Mouse (Mus musculus): Measurements from ENCODE around the gene Rere.

DNA sequence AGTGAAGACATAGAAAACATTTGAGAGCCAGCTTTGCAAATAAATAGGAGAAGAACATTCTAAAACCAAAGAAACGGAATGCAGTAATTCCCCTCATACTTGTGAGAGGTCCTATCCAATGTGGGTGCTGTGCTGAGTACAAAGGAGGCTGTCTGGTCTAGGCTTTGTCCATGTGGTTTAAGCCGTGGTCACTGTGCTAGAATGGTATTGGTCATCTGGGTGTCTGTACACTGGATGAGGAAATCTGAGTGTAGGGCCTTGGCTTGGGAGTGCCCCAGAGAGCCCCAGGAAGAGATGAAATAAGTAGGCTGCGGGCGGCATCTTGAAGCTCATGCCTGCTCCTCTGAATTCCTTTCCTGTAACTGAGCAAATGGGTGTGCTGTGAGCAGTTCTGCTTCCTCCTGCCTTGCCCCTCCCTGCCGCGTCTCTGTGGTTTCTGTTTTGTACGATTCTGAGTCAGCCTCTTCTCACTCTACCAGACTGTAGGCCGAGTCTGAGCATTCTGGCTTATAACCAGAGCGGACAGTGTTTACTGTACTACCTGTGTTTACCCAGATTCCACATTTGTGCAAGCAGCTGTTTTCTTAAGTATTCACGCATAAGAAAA is 263.3 kb downstream of the Rere start:
- TF ChIP-seq POLR2A (IDR thresholded peaks at IDR 0.05; ENCODE audit: borderline replicate concordance, extremely low read depth, low read depth, low read length): peak; percentile 31; the same call in 1 of the 2 replicates
- no peak for TF ChIP-seq CTCF (IDR thresholded peaks at IDR 0.05; ENCODE audit: insufficient read depth, low read length)
